Mouse (Mus musculus) thymus, adult 2 months (tissue): Measurements from ENCODE around the gene Myh3. TPM values are rescaled to one million over a fixed set of nuclear protein-coding genes. Genes with fewer than 3 reads are reported as not detected.

ENCODE experiments used
- DNase-seq: peaks from one replicate; pipeline ENCODE4 v3.0.0; 2021
- H3K27ac ChIP-seq: fragments of 200-500 bp; 2 replicates; pipeline ENCODE4 v1.5.1; 2012; ENCODE audit warnings: low read length, control low read depth; ENCODE audit not compliant: control insufficient read depth, insufficient read depth
- H3K27me3 ChIP-seq: fragments of 200-500 bp; 2 replicates; pipeline ENCODE4 v1.6.1; 2012; ENCODE audit warnings: mild to moderate bottlenecking, low read length, moderate library complexity, mixed read lengths; ENCODE audit not compliant: control insufficient read depth, insufficient read depth
- H3K36me3 ChIP-seq: fragments of 200-500 bp; 2 replicates; pipeline ENCODE4 v1.6.1; 2012; ENCODE audit warnings: mild to moderate bottlenecking, low read length, moderate library complexity; ENCODE audit not compliant: control insufficient read depth, insufficient read depth
- H3K4me1 ChIP-seq: fragments of 200-500 bp; replicated peaks from 2 replicates; pipeline ENCODE4 v1.6.1; 2012; ENCODE audit warnings: low read length; ENCODE audit not compliant: control insufficient read depth, insufficient read depth
- H3K4me3 ChIP-seq: fragments of 200-500 bp; 2 replicates; pipeline ENCODE4 v1.5.1; 2012; ENCODE audit warnings: mild to moderate bottlenecking, low read length, control low read depth, moderate library complexity; ENCODE audit not compliant: control insufficient read depth, insufficient read depth
- CTCF ChIP-seq: fragments of 200-500 bp; IDR thresholded peaks from 2 replicates; pipeline ENCODE4 v1.5.1; 2012; ENCODE audit warnings: mild to moderate bottlenecking, control low read depth, low read length, moderate library complexity, borderline replicate concordance; ENCODE audit not compliant: control insufficient read depth, poor library complexity, insufficient read depth; ENCODE audit errors: extremely low read depth
- POLR2A ChIP-seq: fragments of 200-500 bp; IDR thresholded peaks from 2 replicates; pipeline ENCODE4 v1.6.1; 2012; ENCODE audit warnings: mild to moderate bottlenecking, low read length, control low read depth, moderate library complexity; ENCODE audit not compliant: control insufficient read depth, poor library complexity, insufficient read depth; ENCODE audit errors: extremely low read depth
- WGBS: fragments of 180-500 bp; shearing (Covaris S2); methylation state at CpG from one replicate; pipeline ENCODE4 v1.1.7; 2018; 5-methylcytosine and 5-hydroxymethylcytosine counted together
- polyA plus RNA-seq: library from polyadenylated mRNA; depleted of rRNA; stranded (reverse); fragments of >200 nt; gene quantifications from 2 replicates; pipeline ENCODE4 v1.2.3, GENCODE M21; 2012

Gene Myh3
- polyA plus RNA-seq, 1 experiment = 0.18 TPM

GRCm38 (mm10) chr11:67072615-67073130, 5.4 kb upstream of the Myh3 start:
- WGBS = 92% methylated on average over 15 of the region's 15 CpGs

DNA sequence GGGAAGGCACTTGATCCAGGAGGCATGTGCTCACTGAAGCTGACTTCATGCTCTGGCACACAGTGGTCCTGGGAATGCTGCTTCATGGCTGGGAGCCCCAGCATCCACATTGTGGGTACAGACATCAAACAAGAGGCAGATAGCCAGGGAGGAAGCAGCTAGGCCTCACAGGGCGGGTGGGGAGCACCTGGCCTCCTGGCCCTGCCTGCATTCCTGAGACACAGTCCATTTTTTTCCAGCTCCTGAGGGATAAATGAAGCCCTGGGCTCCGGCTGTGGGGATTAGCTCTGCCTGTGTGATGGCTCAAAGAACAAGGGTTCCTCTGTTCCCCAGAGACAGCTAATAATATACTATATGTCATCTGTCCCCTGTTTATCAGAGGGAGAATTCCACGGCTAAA, 3.1 kb upstream of the Myh3 start:
- TF ChIP-seq CTCF (no peak), POLR2A (no peak)
- no peaks in the 10 kb centered on the region for H3K36me3 ChIP-seq
- H3K27me3 ChIP-seq = no peaks in the 10 kb centered on the region
- no peak for DNase-seq
- H3K4me3 ChIP-seq = no peak overlapping the region
- whole genome bisulfite sequencing = 82% methylated on average over 3 of the region's 3 CpGs
- H3K27ac ChIP-seq = no peak overlapping the region
- H3K4me1 ChIP-seq = no peaks in the 10 kb centered on the region

More at GRCm38 (mm10) chr11:67072615-67073130, 5.4 kb upstream of the Myh3 start:
- no peak overlapping the region for H3K27ac ChIP-seq
- H3K4me3 ChIP-seq = no peak overlapping the region
- DNase-seq = no peak
- no peaks in the 10 kb centered on the region for H3K27me3 ChIP-seq
- H3K4me1 ChIP-seq = no peaks in the 10 kb centered on the region
- TF ChIP-seq POLR2A (no peak), CTCF (no peak)
- no peaks in the 10 kb centered on the region for H3K36me3 ChIP-seq

DNA sequence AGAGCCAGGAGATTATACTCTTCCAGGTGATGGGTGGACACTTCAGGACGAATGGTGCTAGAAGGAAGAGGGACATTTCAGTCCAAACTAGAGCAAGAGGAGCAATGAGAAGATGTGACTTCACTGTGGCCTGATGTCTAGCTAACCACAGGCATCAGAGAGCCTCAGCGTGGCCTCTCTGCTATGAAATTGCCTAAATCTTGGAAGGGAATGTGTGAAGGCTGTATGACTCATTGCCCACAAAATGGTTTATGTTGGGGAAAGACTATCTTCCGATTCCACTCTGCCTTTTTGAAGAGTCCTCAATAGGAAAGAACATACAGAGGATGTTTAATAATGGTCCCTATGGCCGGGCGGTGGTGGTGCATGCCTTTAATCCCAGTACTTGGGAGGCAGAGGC, 1.3 kb upstream of the Myh3 start:
- DNase-seq = no peak
- WGBS = 86% methylated on average over 5 of the region's 5 CpGs
- no peaks in the 10 kb centered on the region for H3K27me3 ChIP-seq
- no peak overlapping the region for H3K27ac ChIP-seq
- TF ChIP-seq POLR2A = no peak
- no peak for TF ChIP-seq CTCF
- H3K4me1 ChIP-seq = no peaks in the 10 kb centered on the region
- no peak overlapping the region for H3K4me3 ChIP-seq
- no peaks in the 10 kb centered on the region for H3K36me3 ChIP-seq

GRCm38 (mm10) chr11:67077435-67077834, 665 bp upstream of the Myh3 start:
- H3K4me3 ChIP-seq = no peak overlapping the region
- H3K4me1 ChIP-seq = no peaks in the 10 kb centered on the region
- no peak for TF ChIP-seq POLR2A
- TF ChIP-seq CTCF = no peak
- H3K27ac ChIP-seq = no peak overlapping the region
- no peaks in the 10 kb centered on the region for H3K36me3 ChIP-seq
- no peak for DNase-seq
- no peaks in the 10 kb centered on the region for H3K27me3 ChIP-seq
- 68% methylated on average over 3 of the region's 3 CpGs for WGBS

DNA sequence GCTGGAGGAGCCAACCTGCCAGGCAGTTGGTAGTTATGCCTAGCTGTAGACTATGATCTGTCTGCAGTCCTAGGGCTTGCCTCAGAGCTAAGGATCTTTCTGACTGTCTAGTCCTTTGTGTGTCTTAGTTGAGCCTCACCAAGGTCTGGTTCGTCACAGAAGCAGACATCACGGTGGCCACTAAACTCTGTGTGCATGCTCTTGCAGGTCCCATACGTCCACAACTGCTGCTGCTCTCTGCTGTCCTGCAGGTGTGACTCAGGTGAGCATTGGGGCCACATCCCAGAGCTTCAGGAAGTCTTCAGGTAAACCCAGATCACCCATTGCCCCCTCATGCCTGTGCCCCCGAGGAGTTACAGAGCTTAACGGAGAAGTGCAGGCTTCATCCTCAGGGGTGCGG, 788 bp downstream of the Myh3 start:
- Histone ChIP-seq H3K36me3 (no peaks in the 10 kb centered on the region), H3K4me1 (no peaks in the 10 kb centered on the region), H3K27me3 (no peaks in the 10 kb centered on the region), H3K27ac (no peak overlapping the region), H3K4me3 (no peak overlapping the region)
- WGBS = 89% methylated on average over 6 of the region's 6 CpGs
- DNase-seq = no peak
- TF ChIP-seq CTCF (no peak), POLR2A (no peak)

DNA sequence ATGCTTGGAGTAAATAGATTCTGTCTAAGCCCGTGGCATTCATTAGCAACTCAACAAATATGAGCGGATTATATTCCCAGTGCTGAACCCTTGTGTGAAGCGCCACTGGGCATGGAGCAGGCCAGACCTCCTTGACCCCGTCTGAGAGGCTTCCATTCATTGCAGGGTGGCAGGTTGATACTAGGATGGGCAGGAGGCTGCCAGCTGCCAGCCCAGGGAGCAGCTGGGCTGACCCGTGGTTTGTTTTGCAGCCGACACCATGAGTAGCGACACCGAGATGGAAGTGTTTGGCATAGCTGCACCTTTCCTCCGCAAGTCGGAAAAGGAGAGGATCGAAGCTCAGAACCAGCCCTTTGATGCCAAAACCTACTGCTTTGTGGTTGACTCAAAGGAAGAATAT, 1.6 kb downstream of the Myh3 start:
- no peak overlapping the region for H3K4me3 ChIP-seq
- H3K27me3 ChIP-seq = no peaks in the 10 kb centered on the region

GRCm38 (mm10) chr11:67080168-67080567, 2.1 kb downstream of the Myh3 start:
- DNase-seq = peak; percentile 48
- Histone ChIP-seq H3K27me3 (no peaks in the 10 kb centered on the region), H3K4me1 (no peaks in the 10 kb centered on the region), H3K4me3 (no peak overlapping the region), H3K27ac (no peak overlapping the region), H3K36me3 (no peaks in the 10 kb centered on the region)
- no peak for TF ChIP-seq CTCF
- no peak for TF ChIP-seq POLR2A
- 8% methylated on average over 3 of the region's 3 CpGs for WGBS

More for the DNA sequence above, 1.6 kb downstream of the Myh3 start:
- DNase-seq = no peak
- 81% methylated on average over 11 of the region's 11 CpGs for WGBS
- no peaks in the 10 kb centered on the region for H3K36me3 ChIP-seq
- TF ChIP-seq POLR2A (no peak), CTCF (no peak)
- no peaks in the 10 kb centered on the region for H3K4me1 ChIP-seq
- H3K27ac ChIP-seq = no peak overlapping the region
